Mouse (Mus musculus) intestine, postnatal 0 days (tissue): ENCODE measurements around the gene Camkmt. TPM values are rescaled to one million over a fixed set of nuclear protein-coding genes. Genes with fewer than 3 reads are reported as not detected.

ENCODE experiments used
- ATAC-seq: fragments of 200-750 bp; cut with Nextera tagmentation; 2 replicates; pipeline ENCODE4 v1.8.0; 2017; ENCODE audit warnings: mild to moderate bottlenecking, moderate TSS enrichment, moderate library complexity
- H3K27ac ChIP-seq: fragments of 300-500 bp; sonication (generic); 2 replicates; pipeline ENCODE4 v1.5.1; 2014; ENCODE audit warnings: mild to moderate bottlenecking, low read depth, low read length, moderate library complexity
- H3K27me3 ChIP-seq: fragments of 300-500 bp; sonication (generic); replicated peaks from 2 replicates; pipeline ENCODE4 v1.6.1; 2014; ENCODE audit warnings: low read length, mixed read lengths; ENCODE audit not compliant: control insufficient read depth, insufficient read depth
- H3K36me3 ChIP-seq: fragments of 300-500 bp; sonication (generic); 2 replicates; pipeline ENCODE4 v1.6.1; 2014; ENCODE audit warnings: mild to moderate bottlenecking, moderate library complexity; ENCODE audit not compliant: control insufficient read depth, insufficient read depth
- H3K4me1 ChIP-seq: fragments of 300-500 bp; sonication (generic); replicated peaks from 2 replicates; pipeline ENCODE4 v1.6.1; 2014; ENCODE audit warnings: antibody characterized with exemption, low read length, mixed read lengths; ENCODE audit not compliant: control insufficient read depth, insufficient read depth
- H3K4me2 ChIP-seq: fragments of 300-500 bp; sonication (generic); replicated peaks from 2 replicates; pipeline ENCODE4 v1.6.1; 2014; ENCODE audit warnings: low read depth, mild to moderate bottlenecking, moderate library complexity
- H3K4me3 ChIP-seq: fragments of 300-500 bp; sonication (generic); 2 replicates; pipeline ENCODE4 v1.5.1; 2014; ENCODE audit warnings: low read depth, low read length
- H3K9ac ChIP-seq: fragments of 300-500 bp; sonication (generic); 2 replicates; pipeline ENCODE4 v1.6.1; 2014; ENCODE audit warnings: mild to moderate bottlenecking, low read depth, low read length
- H3K9me3 ChIP-seq: fragments of 300-500 bp; sonication (generic); 2 replicates; pipeline ENCODE4 v1.6.1; 2016; ENCODE audit warnings: mixed run types; ENCODE audit not compliant: control insufficient read depth
- CTCF ChIP-seq: sonication (generic); IDR thresholded peaks from 2 replicates; pipeline ENCODE4 v1.5.1; 2016; ENCODE audit warnings: low read depth, mild to moderate bottlenecking, control low read depth, antibody characterized with exemption, moderate library complexity
- WGBS: fragments of 180-500 bp; shearing (Covaris S2); extraction: QIAGEN DNeasy Blood & Tissue Kit; methylation state at CpG from one replicate; pipeline ENCODE4 v1.1.7; 2014; 5-methylcytosine and 5-hydroxymethylcytosine counted together
- polyA plus RNA-seq: library from polyadenylated mRNA; unstranded; fragments of >200 nt; fragmentation: Nextera tagmentation; extraction: Ambion mirVana; gene quantifications from 2 replicates; pipeline ENCODE4 v1.2.1, GENCODE M21; 2015

Camkmt gene
- polyA plus RNA-seq, 1 experiment from 2014 or later, result 7.7 TPM

DNA sequence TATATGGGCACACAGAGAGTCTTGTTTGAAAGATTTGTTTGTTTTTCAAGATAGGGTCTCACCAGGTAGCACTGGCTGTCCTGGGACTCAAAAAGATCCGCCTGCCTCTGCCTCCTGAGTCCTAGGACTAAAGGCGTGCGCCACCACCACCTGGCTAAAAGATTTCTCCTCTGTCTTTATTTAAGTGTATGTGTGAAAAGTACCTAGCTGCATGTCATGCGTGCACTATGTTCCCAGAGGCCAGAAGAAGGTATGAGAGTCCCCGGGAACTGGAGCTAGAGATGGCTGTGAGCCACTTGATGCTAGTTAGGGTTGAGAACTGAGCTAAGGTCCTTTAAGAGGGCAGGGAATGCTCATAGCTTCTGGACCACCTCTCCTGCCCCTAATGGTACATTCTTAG, 277.0 kb downstream of the Camkmt start:
- H3K36me3 ChIP-seq, result no peaks in the 10 kb centered on the region
- 92% methylated on average over 5 of the region's 5 CpGs for WGBS
- no peak for ATAC-seq
- no peak for TF ChIP-seq CTCF
- no peaks in the 10 kb centered on the region for H3K9me3 ChIP-seq
- H3K27me3 ChIP-seq, result no peaks in the 10 kb centered on the region
- no peak overlapping the region for H3K27ac ChIP-seq
- H3K4me3 ChIP-seq, result no peak overlapping the region
- H3K4me2 ChIP-seq, result no peak overlapping the region
- H3K4me1 ChIP-seq, result no peaks in the 10 kb centered on the region
- H3K9ac ChIP-seq, result no peak overlapping the region

- no peak overlapping the region for H3K4me2 ChIP-seq
- 74% methylated on average over 8 of the region's 8 CpGs for WGBS
Observed at GRCm38 (mm10) chr17:85368776-85369175, 278.4 kb downstream of the Camkmt start.

DNA sequence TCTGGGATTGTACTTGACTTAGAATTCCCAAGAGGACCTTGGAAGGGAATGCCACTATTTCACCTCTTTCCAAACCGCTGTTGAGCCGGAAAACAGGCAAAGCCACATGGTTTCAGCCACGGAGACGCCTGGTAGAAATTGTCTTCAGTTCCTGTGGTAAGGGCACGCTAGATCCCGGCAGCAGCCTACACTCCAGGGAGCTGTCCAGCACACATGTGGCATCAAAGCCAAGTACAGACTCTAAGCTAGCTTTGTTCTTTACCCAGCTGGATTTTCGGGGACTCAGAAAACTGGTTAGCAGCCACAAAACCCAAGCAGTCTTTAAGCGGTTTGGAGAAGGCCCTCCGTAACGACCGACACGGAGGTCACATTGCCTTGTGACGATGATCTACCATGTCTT, 281.7 kb downstream of the Camkmt start:
- no peaks in the 10 kb centered on the region for H3K36me3 ChIP-seq
- TF ChIP-seq CTCF, result no peak
- ATAC-seq, result no peak
- no peak overlapping the region for H3K9ac ChIP-seq
- H3K9me3 ChIP-seq, result no peaks in the 10 kb centered on the region
- no peak overlapping the region for H3K4me3 ChIP-seq
- WGBS, result 71% methylated on average over 13 of the region's 13 CpGs
- H3K27ac ChIP-seq, result no peak overlapping the region
- no peaks in the 10 kb centered on the region for H3K4me1 ChIP-seq
- H3K27me3 ChIP-seq, result no peaks in the 10 kb centered on the region
- H3K4me2 ChIP-seq, result no peak overlapping the region

More at GRCm38 (mm10) chr17:85368776-85369175, 278.4 kb downstream of the Camkmt start:
- Histone ChIP-seq H3K27ac (no peak overlapping the region), H3K36me3 (no peaks in the 10 kb centered on the region), H3K4me1 (no peaks in the 10 kb centered on the region), H3K9ac (no peak overlapping the region), H3K27me3 (no peaks in the 10 kb centered on the region), H3K9me3 (no peaks in the 10 kb centered on the region), H3K4me3 (no peak overlapping the region)
- no peak for TF ChIP-seq CTCF
- no peak for ATAC-seq

DNA sequence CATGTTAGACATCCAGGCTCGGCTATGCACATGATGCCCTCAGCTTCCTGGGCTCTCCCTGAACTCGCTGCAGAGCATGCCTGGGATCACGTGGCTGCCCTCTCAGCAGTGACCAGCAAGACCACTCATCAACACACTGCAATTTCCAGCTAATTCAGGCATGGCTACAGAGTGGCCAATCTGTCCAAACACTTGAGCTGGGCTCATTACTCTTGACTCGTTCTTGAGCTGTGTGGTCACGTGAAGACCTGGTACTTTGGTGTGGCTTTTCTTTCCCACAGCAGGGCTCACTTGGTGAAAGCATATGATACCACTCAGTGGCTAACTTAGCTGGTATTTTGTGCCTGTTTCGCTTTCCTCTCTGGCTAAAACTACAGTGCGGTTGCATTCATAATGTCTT, 282.2 kb downstream of the Camkmt start:
- Histone ChIP-seq H3K4me2 (no peak overlapping the region), H3K4me1 (no peaks in the 10 kb centered on the region), H3K27ac (no peak overlapping the region), H3K9ac (no peak overlapping the region), H3K4me3 (no peak overlapping the region), H3K27me3 (no peaks in the 10 kb centered on the region), H3K36me3 (no peaks in the 10 kb centered on the region), H3K9me3 (no peaks in the 10 kb centered on the region)
- 85% methylated on average over 7 of the region's 7 CpGs for WGBS
- no peak for TF ChIP-seq CTCF
- ATAC-seq, result no peak

DNA sequence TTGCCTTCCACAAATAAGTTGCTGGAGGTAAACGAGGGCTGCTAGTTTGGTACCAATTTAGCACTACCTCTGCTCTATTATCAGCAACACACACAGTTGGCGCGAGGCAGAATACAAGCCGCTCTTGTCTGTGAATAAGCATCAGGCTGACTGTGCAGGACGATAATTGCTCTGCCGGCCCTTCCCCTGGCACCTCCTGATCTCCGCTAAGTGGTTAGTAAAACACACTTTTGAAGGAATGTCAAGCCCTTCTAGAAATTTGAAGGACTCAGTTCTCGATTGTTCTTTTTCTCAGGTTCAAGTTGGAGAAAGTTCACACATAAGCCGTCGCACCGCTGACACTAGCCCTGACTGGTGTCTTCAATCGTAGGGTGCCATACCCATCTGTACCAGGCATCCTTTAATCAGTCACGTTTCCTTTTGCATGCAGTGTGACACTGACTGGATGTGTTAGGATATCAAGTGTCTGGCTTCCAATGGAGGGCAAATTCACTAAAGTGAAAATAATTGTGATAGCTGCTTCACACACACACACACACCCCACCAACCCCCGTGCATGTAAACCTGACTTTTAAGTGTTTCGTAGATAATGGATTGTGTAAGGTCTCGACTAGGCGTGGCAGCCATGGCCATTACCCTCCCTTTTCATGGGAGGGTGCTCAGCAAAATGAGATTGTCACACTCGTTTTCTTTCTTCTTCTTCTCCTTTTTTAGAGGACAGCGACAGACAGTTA, 283.9 kb downstream of the Camkmt start:
- no peak for ATAC-seq
- TF ChIP-seq CTCF, result no peak
- Histone ChIP-seq H3K36me3 (no peaks in the 10 kb centered on the region), H3K27me3 (no peaks in the 10 kb centered on the region), H3K9me3 (no peaks in the 10 kb centered on the region), H3K4me2 (no peak overlapping the region), H3K4me3 (no peak overlapping the region), H3K9ac (no peak overlapping the region), H3K27ac (no peak overlapping the region), H3K4me1 (no peaks in the 10 kb centered on the region)
- 83% methylated on average over 19 of the region's 19 CpGs for WGBS

GRCm38 (mm10) chr17:85374834-85375176, 284.5 kb downstream of the Camkmt start:
- 72% methylated on average over 8 of the region's 8 CpGs for WGBS
- Histone ChIP-seq H3K27me3 (no peaks in the 10 kb centered on the region), H3K9ac (no peak overlapping the region), H3K4me2 (no peak overlapping the region), H3K27ac (no peak overlapping the region), H3K4me3 (no peak overlapping the region), H3K9me3 (no peaks in the 10 kb centered on the region), H3K36me3 (no peaks in the 10 kb centered on the region), H3K4me1 (no peaks in the 10 kb centered on the region)
- no peak for TF ChIP-seq CTCF
- no peak for ATAC-seq
